Mouse (Mus musculus): ENCODE measurements at regions not wholly inside any gene's neighbourhood (a gene's known extent, or its start where the extent isn't known, plus 50 kb on each side); places are given as distances from the start of the nearest gene placed in this dataset.

- no peak overlapping the region for H3K4me3 ChIP-seq
- DNase-seq (ENCODE audit: low spot score) = no peak
- H3K27me3 ChIP-seq (ENCODE audit: insufficient read depth, poor library complexity, severe bottlenecking) = no peaks in the 10 kb centered on the region
- 63% methylated on average over 3 of the region's 3 CpGs for WGBS
- no peaks in the 10 kb centered on the region for H3K4me1 ChIP-seq
- H3K9me3 ChIP-seq = no peaks in the 10 kb centered on the region
- no peak overlapping the region for H3K27ac ChIP-seq
- no peaks in the 10 kb centered on the region for H3K36me3 ChIP-seq
These were observed 597.1 kb upstream of the Sptlc3 start for GRCm38 (mm10) chr2:138896563-138896962.

- no peak for DNase-seq (ENCODE audit: low spot score)
- H3K27me3 ChIP-seq (ENCODE audit: insufficient read depth, poor library complexity, severe bottlenecking) = no peaks in the 10 kb centered on the region
- WGBS = 43% methylated on average over 3 of the region's 3 CpGs
- H3K36me3 ChIP-seq = no peaks in the 10 kb centered on the region
- H3K9me3 ChIP-seq = no peaks in the 10 kb centered on the region
- H3K27ac ChIP-seq = no peak overlapping the region
- no peak overlapping the region for H3K4me3 ChIP-seq
- no peaks in the 10 kb centered on the region for H3K4me1 ChIP-seq
These were observed 596.6 kb upstream of the Sptlc3 start for GRCm38 (mm10) chr2:138897101-138897500.

- no peak for DNase-seq (ENCODE audit: low spot score)
- Histone ChIP-seq H3K36me3 (no peaks in the 10 kb centered on the region), H3K4me1 (no peaks in the 10 kb centered on the region), H3K9me3 (no peaks in the 10 kb centered on the region), H3K27ac (no peak overlapping the region), H3K4me3 (no peak overlapping the region), H3K27me3 (ENCODE audit: insufficient read depth, poor library complexity, severe bottlenecking) (no peaks in the 10 kb centered on the region)
- 89% methylated on average over 2 of the region's 2 CpGs for WGBS
These were observed 556.5 kb upstream of the Sptlc3 start for GRCm38 (mm10) chr2:138937165-138937564.

GRCm38 (mm10) chr2:138939367-138939766 lies 554.3 kb upstream of the Sptlc3 start:
- 78% methylated on average over 2 of the region's 2 CpGs for WGBS
- DNase-seq (ENCODE audit: low spot score) = no peak

GRCm38 (mm10) chr2:138966110-138966790 lies 527.5 kb upstream of the Sptlc3 start:
- H3K4me3 ChIP-seq = no peak overlapping the region
- DNase-seq (ENCODE audit: low spot score) = no peak
- H3K36me3 ChIP-seq = no peaks in the 10 kb centered on the region
- H3K4me1 ChIP-seq = no peaks in the 10 kb centered on the region
- 70% methylated on average over 3 of the region's 3 CpGs for WGBS
- H3K27ac ChIP-seq = no peak overlapping the region
- no peaks in the 10 kb centered on the region for H3K9me3 ChIP-seq
- H3K27me3 ChIP-seq (ENCODE audit: insufficient read depth, poor library complexity, severe bottlenecking) = no peaks in the 10 kb centered on the region

More at GRCm38 (mm10) chr2:138939367-138939766, 554.3 kb upstream of the Sptlc3 start:
- Histone ChIP-seq H3K27me3 (ENCODE audit: insufficient read depth, poor library complexity, severe bottlenecking) (no peaks in the 10 kb centered on the region), H3K27ac (no peak overlapping the region), H3K9me3 (no peaks in the 10 kb centered on the region), H3K4me3 (no peak overlapping the region), H3K36me3 (no peaks in the 10 kb centered on the region), H3K4me1 (no peaks in the 10 kb centered on the region)

- DNase-seq (ENCODE audit: low spot score) = no peak
- no peak overlapping the region for H3K4me3 ChIP-seq
- WGBS = 38% methylated on average over 2 of the region's 2 CpGs
- H3K27me3 ChIP-seq (ENCODE audit: insufficient read depth, poor library complexity, severe bottlenecking) = no peaks in the 10 kb centered on the region
- no peaks in the 10 kb centered on the region for H3K36me3 ChIP-seq
- H3K9me3 ChIP-seq = no peaks in the 10 kb centered on the region
- H3K27ac ChIP-seq = no peak overlapping the region
- no peaks in the 10 kb centered on the region for H3K4me1 ChIP-seq
These were observed 519.2 kb upstream of the Sptlc3 start for GRCm38 (mm10) chr2:138974548-138974947.

- no peaks in the 10 kb centered on the region for H3K9me3 ChIP-seq
- H3K4me3 ChIP-seq = no peak overlapping the region
- no peaks in the 10 kb centered on the region for H3K4me1 ChIP-seq
- no peak for DNase-seq (ENCODE audit: low spot score)
- H3K27me3 ChIP-seq (ENCODE audit: insufficient read depth, poor library complexity, severe bottlenecking) = no peaks in the 10 kb centered on the region
- no peaks in the 10 kb centered on the region for H3K36me3 ChIP-seq
- no peak overlapping the region for H3K27ac ChIP-seq
- WGBS = 35% methylated on average over 1 of the region's 1 CpGs
These were observed 503.7 kb upstream of the Sptlc3 start for GRCm38 (mm10) chr2:138990031-138990430.

GRCm38 (mm10) chr2:139032105-139032812 lies 461.5 kb upstream of the Sptlc3 start:
- no peak overlapping the region for H3K27ac ChIP-seq
- H3K27me3 ChIP-seq (ENCODE audit: insufficient read depth, poor library complexity, severe bottlenecking) = no peaks in the 10 kb centered on the region
- H3K4me1 ChIP-seq = no peaks in the 10 kb centered on the region
- WGBS = 78% methylated on average over 5 of the region's 5 CpGs
- DNase-seq (ENCODE audit: low spot score) = no peak
- no peak overlapping the region for H3K4me3 ChIP-seq
- H3K36me3 ChIP-seq = no peaks in the 10 kb centered on the region
- H3K9me3 ChIP-seq = no peaks in the 10 kb centered on the region

GRCm38 (mm10) chr2:139034800-139035199 lies 458.9 kb upstream of the Sptlc3 start:
- H3K27ac ChIP-seq = no peak overlapping the region
- no peak overlapping the region for H3K4me3 ChIP-seq
- DNase-seq (ENCODE audit: low spot score) = no peak
- H3K4me1 ChIP-seq = no peaks in the 10 kb centered on the region
- H3K9me3 ChIP-seq = no peaks in the 10 kb centered on the region
- 75% methylated on average over 3 of the region's 3 CpGs for WGBS
- H3K27me3 ChIP-seq (ENCODE audit: insufficient read depth, poor library complexity, severe bottlenecking) = no peaks in the 10 kb centered on the region
- H3K36me3 ChIP-seq = no peaks in the 10 kb centered on the region

GRCm38 (mm10) chr2:139041671-139042273 lies 451.9 kb upstream of the Sptlc3 start:
- no peaks in the 10 kb centered on the region for H3K36me3 ChIP-seq
- no peak for DNase-seq (ENCODE audit: low spot score)
- H3K4me3 ChIP-seq = no peak overlapping the region
- no peaks in the 10 kb centered on the region for H3K4me1 ChIP-seq
- H3K9me3 ChIP-seq = no peaks in the 10 kb centered on the region
- WGBS = 83% methylated on average over 3 of the region's 3 CpGs
- no peak overlapping the region for H3K27ac ChIP-seq
- H3K27me3 ChIP-seq (ENCODE audit: insufficient read depth, poor library complexity, severe bottlenecking) = no peaks in the 10 kb centered on the region

- H3K27ac ChIP-seq = no peak overlapping the region
- no peaks in the 10 kb centered on the region for H3K27me3 ChIP-seq (ENCODE audit: insufficient read depth, poor library complexity, severe bottlenecking)
- no peaks in the 10 kb centered on the region for H3K36me3 ChIP-seq
- no peaks in the 10 kb centered on the region for H3K9me3 ChIP-seq
- 76% methylated on average over 3 of the region's 3 CpGs for WGBS
- no peak for DNase-seq (ENCODE audit: low spot score)
- no peak overlapping the region for H3K4me3 ChIP-seq
- H3K4me1 ChIP-seq = no peaks in the 10 kb centered on the region
These were observed 449.0 kb upstream of the Sptlc3 start for GRCm38 (mm10) chr2:139044684-139045083.

GRCm38 (mm10) chr2:139055249-139055648 lies 438.5 kb upstream of the Sptlc3 start:
- DNase-seq (ENCODE audit: low spot score) = no peak
- no peaks in the 10 kb centered on the region for H3K4me1 ChIP-seq
- no peaks in the 10 kb centered on the region for H3K27me3 ChIP-seq (ENCODE audit: insufficient read depth, poor library complexity, severe bottlenecking)
- H3K4me3 ChIP-seq = no peak overlapping the region
- no peaks in the 10 kb centered on the region for H3K36me3 ChIP-seq
- H3K27ac ChIP-seq = no peak overlapping the region
- 76% methylated on average over 2 of the region's 2 CpGs for WGBS
- no peaks in the 10 kb centered on the region for H3K9me3 ChIP-seq

- no peaks in the 10 kb centered on the region for H3K4me1 ChIP-seq
- 77% methylated on average over 6 of the region's 6 CpGs for WGBS
- H3K4me3 ChIP-seq = no peak overlapping the region
- H3K27me3 ChIP-seq (ENCODE audit: insufficient read depth, poor library complexity, severe bottlenecking) = no peaks in the 10 kb centered on the region
- no peaks in the 10 kb centered on the region for H3K9me3 ChIP-seq
- no peaks in the 10 kb centered on the region for H3K36me3 ChIP-seq
- H3K27ac ChIP-seq = no peak overlapping the region
- DNase-seq (ENCODE audit: low spot score) = no peak
These were observed 424.3 kb upstream of the Sptlc3 start for GRCm38 (mm10) chr2:139069276-139069961.
